Mouse (Mus musculus): ENCODE results near the gene Glrp1. TPM values are rescaled to one million over a fixed set of nuclear protein-coding genes. Genes with fewer than 3 reads are reported as not detected.

The Glrp1 gene
- polyA plus RNA-seq, 1 experiment: 0.08 TPM

DNA sequence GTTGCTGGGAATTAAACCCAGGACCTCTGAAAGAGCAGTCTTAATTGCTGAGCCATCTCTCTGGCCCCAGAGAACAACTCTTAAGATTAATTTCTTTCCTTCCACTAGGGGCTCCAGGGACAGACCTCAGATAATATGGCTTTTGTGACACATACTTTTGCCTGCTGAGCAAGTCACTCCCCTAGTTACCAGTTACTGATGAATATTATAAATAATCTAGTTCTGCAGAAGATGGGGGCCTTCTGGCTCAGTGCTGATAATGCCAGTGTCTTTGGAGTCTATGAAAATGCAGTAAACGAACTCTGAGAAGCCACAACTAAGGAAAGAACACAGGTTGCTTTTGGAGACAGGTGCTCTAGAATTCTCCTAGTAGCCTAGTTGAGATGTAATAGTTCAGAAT lies 26.4 kb upstream of the Glrp1 start:
- Histone ChIP-seq H3K27ac (ENCODE audit: insufficient read depth, low read length) (no peak overlapping the region), H3K4me3 (ENCODE audit: insufficient read depth, low read length) (no peak overlapping the region), H3K4me1 (ENCODE audit: control insufficient read depth, insufficient read depth, low read length) (peaks cover 2% of the 10 kb centered on the region; the same call in 1 of the 2 replicates)
- no peak for TF ChIP-seq CTCF (IDR thresholded peaks at IDR 0.05; ENCODE audit: extremely low read depth, insufficient read depth, low read length)
- TF ChIP-seq POLR2A (IDR thresholded peaks at IDR 0.05; ENCODE audit: extremely low read depth, insufficient read depth, low read length): no peak

DNA sequence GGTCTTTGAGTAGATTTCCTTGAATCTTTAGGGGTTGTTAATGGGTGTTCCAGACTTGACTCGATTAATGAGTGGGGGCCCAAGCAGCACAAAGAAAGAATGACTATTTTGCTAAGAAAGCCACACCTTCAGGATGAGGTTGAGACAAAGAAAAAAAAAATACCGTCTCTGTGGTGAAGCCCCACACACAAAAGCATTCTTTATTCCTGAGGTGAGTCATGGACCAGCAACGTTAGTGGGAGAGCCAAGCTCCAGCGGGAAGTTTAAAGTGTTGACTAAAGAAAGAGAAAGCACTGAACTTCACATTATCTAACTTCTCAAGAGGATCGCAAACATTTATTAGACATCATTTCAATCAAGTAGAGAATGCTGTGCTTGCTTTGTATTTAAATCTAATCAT lies 24.2 kb upstream of the Glrp1 start:
- Histone ChIP-seq H3K4me3 (ENCODE audit: insufficient read depth, low read length) (no peak overlapping the region), H3K27ac (ENCODE audit: insufficient read depth, low read length) (no peak overlapping the region), H3K4me1 (ENCODE audit: control insufficient read depth, insufficient read depth, low read length) (no peaks in the 10 kb centered on the region)
- TF ChIP-seq CTCF (IDR thresholded peaks at IDR 0.05; ENCODE audit: extremely low read depth, insufficient read depth, low read length): no peak
- no peak for TF ChIP-seq POLR2A (IDR thresholded peaks at IDR 0.05; ENCODE audit: extremely low read depth, insufficient read depth, low read length)

DNA sequence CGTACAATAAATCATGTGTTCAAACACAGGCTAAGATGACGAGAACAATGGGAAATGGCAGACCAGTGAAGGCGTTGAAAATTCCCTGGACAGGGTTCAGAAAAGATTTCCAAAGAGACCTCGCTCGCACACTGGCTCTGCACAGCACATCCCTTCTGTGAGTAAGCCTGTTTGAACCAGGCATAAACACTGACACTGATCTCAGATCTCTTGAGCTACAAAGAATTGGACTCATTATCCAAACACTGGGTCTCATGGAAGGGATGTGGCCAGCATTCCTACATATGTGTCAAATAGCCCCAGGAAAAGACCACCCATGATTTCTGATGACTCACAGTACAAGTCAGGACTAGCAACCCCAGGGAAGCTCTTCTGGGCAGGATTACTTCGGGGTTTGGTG lies 16.3 kb upstream of the Glrp1 start:
- no peak overlapping the region for H3K27ac ChIP-seq (ENCODE audit: insufficient read depth, low read length)
- TF ChIP-seq CTCF (IDR thresholded peaks at IDR 0.05; ENCODE audit: extremely low read depth, insufficient read depth, low read length) (no peak), POLR2A (IDR thresholded peaks at IDR 0.05; ENCODE audit: extremely low read depth, insufficient read depth, low read length) (no peak)
- no peak overlapping the region for H3K4me3 ChIP-seq (ENCODE audit: insufficient read depth, low read length)
- no peaks in the 10 kb centered on the region; the same call in 1 of the 2 replicates for H3K4me1 ChIP-seq (ENCODE audit: control insufficient read depth, insufficient read depth, low read length)

DNA sequence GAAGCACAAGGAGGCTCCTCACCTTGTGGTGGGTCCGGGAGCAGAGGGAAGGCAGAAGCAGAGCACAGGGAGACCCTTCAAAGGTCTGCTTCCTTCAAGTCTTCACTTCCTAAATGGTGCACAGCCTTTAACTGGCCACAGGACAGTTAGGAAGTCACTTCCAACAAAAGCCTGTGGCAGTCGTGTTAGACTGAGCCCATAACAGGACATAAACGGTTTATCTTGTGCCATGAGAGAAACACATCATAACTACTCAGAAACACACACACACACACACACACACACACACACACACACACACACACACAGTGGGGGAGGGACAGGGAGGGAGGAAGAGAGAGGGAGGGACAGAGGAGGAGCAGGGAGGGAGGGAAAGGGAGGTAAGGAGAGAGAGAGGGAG lies 15.8 kb upstream of the Glrp1 start:
- H3K4me3 ChIP-seq (ENCODE audit: insufficient read depth, low read length): no peak overlapping the region
- no peak overlapping the region for H3K27ac ChIP-seq (ENCODE audit: insufficient read depth, low read length)
- H3K4me1 ChIP-seq (ENCODE audit: control insufficient read depth, insufficient read depth, low read length): no peaks in the 10 kb centered on the region; the same call in 1 of the 2 replicates
- no peak for TF ChIP-seq CTCF (IDR thresholded peaks at IDR 0.05; ENCODE audit: extremely low read depth, insufficient read depth, low read length)
- TF ChIP-seq POLR2A (IDR thresholded peaks at IDR 0.05; ENCODE audit: extremely low read depth, insufficient read depth, low read length): no peak

DNA sequence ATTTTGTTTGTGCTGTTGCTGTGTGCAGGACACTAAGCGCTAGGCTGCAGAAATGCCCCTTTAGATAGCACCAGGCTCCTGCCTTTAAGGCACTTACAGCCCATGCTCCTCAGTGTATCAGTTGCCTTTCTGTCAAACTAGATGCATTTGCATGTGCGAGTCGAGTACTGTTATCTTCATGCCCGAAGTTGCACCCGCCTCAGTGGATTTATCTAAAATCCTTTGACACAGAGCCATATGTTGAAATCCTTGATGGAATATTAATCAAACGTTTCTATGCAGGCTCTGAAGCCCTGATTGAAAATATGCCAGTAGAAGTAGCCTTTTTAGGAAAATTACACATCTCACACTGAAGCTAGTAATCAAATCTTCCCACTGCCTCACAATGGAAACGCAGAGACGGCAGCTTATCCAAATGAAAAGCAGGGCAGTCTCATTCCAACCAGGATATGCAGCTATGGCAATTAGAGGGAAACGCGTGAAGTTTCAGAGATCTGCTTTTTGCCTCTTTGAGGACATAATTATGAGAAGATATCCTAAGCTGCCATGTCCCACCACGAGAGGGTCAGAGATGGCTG lies 11.4 kb upstream of the Glrp1 start:
- no peaks in the 10 kb centered on the region; the same call in 1 of the 2 replicates for H3K4me1 ChIP-seq (ENCODE audit: control insufficient read depth, insufficient read depth, low read length)
- H3K27ac ChIP-seq (ENCODE audit: insufficient read depth, low read length): no peak overlapping the region
- no peak for TF ChIP-seq CTCF (IDR thresholded peaks at IDR 0.05; ENCODE audit: extremely low read depth, insufficient read depth, low read length)
- no peak overlapping the region for H3K4me3 ChIP-seq (ENCODE audit: insufficient read depth, low read length)

DNA sequence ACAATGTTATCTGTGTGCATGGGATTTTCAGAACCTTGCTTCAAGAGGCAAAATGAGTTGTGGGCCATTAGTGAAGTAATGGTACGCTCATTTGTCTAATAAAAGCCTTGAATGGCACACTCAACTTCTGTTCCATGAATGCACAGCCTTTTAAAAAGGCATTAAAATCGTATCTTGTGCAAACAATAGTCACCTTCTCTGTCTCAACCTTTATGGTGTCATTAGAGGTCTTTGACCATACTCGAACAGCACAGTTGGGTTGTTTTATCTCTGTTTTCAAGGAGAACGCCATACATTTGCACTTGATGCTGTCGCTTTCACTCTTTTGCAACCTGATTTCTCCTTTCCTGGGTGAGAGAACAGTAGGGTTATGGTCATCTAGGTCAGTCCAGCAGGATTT lies 3.7 kb upstream of the Glrp1 start:
- no peak overlapping the region for H3K27ac ChIP-seq (ENCODE audit: insufficient read depth, low read length)
- H3K4me3 ChIP-seq (ENCODE audit: insufficient read depth, low read length): no peak overlapping the region
- no peak for TF ChIP-seq POLR2A (IDR thresholded peaks at IDR 0.05; ENCODE audit: extremely low read depth, insufficient read depth, low read length)
- no peaks in the 10 kb centered on the region for H3K4me1 ChIP-seq (ENCODE audit: control insufficient read depth, insufficient read depth, low read length)

DNA sequence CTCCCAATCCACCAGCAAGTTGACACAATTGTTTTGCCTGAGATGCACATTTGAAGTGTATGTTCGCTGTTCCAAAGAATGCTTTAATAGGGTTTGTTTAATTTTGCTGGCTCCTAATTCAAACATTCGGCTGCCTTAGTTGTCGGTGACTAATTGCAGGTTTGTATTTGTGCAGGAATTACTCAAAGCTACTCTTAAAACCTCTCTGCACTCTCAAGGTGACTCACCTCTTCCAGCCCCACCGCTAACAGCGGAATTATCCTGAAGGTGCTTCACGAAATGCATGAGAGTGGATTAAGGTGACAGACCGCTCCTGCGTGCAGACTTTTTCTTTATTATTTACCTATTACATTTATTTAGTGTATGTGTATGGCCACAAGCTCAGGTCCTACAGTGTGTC lies 2.0 kb downstream of the Glrp1 start:
- Histone ChIP-seq H3K4me1 (ENCODE audit: control insufficient read depth, insufficient read depth, low read length) (no peaks in the 10 kb centered on the region), H3K4me3 (ENCODE audit: insufficient read depth, low read length) (no peak overlapping the region), H3K27ac (ENCODE audit: insufficient read depth, low read length) (no peak overlapping the region)
- TF ChIP-seq CTCF (IDR thresholded peaks at IDR 0.05; ENCODE audit: extremely low read depth, insufficient read depth, low read length): no peak
- no peak for TF ChIP-seq POLR2A (IDR thresholded peaks at IDR 0.05; ENCODE audit: extremely low read depth, insufficient read depth, low read length)

DNA sequence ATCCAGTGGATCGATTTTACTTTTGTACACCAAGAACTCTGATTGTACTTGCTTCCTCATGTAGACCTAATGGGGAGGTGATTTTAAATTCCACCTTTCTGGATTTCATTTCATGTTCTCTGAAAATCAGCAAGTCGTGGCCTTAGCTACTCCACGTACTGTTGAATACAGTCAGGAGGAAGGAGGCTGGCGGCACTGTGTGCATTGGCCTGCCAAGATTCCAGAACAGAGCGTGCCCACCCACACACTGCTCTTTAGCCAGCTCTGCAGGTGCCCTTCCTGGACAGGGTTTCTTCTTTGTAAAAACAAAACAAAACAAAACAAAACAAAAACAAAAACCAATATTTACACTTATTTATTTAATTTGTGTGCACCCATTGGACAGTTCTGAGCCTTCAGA lies 2.7 kb downstream of the Glrp1 start:
- TF ChIP-seq CTCF (IDR thresholded peaks at IDR 0.05; ENCODE audit: extremely low read depth, insufficient read depth, low read length) (no peak), POLR2A (IDR thresholded peaks at IDR 0.05; ENCODE audit: extremely low read depth, insufficient read depth, low read length) (no peak)
- no peak overlapping the region for H3K4me3 ChIP-seq (ENCODE audit: insufficient read depth, low read length)
- no peak overlapping the region for H3K27ac ChIP-seq (ENCODE audit: insufficient read depth, low read length)

DNA sequence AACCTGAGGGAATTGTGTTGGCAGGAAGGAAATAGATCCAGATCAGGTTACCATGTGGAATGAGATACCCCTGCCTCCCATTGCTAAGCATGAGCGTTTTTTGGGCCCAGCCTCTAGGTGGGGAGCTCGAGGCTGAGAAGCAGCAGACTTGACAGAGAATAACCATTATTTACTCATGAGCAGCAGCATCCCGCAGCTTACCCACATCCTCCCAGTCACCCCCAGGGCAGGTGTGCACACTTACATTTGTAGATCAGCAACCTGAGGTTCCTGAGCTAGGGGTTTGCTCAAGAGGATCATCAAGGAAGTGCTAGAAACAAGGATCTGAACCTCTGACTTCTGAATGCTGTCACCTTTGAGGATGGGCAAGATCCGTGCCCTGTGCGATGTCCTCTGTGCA lies 3.5 kb downstream of the Glrp1 start:
- no peak overlapping the region for H3K27ac ChIP-seq (ENCODE audit: insufficient read depth, low read length)
- no peak for TF ChIP-seq POLR2A (IDR thresholded peaks at IDR 0.05; ENCODE audit: extremely low read depth, insufficient read depth, low read length)
- TF ChIP-seq CTCF (IDR thresholded peaks at IDR 0.05; ENCODE audit: extremely low read depth, insufficient read depth, low read length): no peak
- no peak overlapping the region for H3K4me3 ChIP-seq (ENCODE audit: insufficient read depth, low read length)
- no peaks in the 10 kb centered on the region for H3K4me1 ChIP-seq (ENCODE audit: control insufficient read depth, insufficient read depth, low read length)

More for the DNA sequence above, 2.7 kb downstream of the Glrp1 start:
- no peaks in the 10 kb centered on the region for H3K4me1 ChIP-seq (ENCODE audit: control insufficient read depth, insufficient read depth, low read length)

DNA sequence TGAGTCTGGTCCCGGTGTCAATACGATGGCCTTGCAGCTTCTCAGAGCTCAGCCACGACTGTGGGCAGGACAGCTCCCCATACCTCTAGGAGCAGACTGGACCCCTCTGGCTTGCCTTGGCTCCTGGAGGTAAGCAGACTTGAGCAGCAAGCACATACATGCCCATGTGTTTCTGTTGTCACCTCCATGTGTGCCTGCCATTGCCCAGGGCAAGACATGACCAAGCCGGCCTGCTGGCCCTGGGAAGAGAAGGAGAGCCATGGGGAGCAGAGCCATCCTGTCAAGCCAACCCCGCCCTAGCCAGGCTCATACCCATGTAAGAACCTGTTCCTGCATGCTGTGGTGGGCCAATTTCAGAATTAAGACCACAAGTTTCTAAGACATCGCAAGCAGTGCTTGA lies 4.2 kb downstream of the Glrp1 start:
- Histone ChIP-seq H3K4me3 (ENCODE audit: insufficient read depth, low read length) (no peak overlapping the region), H3K4me1 (ENCODE audit: control insufficient read depth, insufficient read depth, low read length) (no peaks in the 10 kb centered on the region), H3K27ac (ENCODE audit: insufficient read depth, low read length) (no peak overlapping the region)
- TF ChIP-seq CTCF (IDR thresholded peaks at IDR 0.05; ENCODE audit: extremely low read depth, insufficient read depth, low read length): no peak
- TF ChIP-seq POLR2A (IDR thresholded peaks at IDR 0.05; ENCODE audit: extremely low read depth, insufficient read depth, low read length): no peak

Data from cortical plate, adult 2 months (tissue).